Mouse (Mus musculus) neural tube, embryonic 11.5 days (tissue): Measurements from ENCODE around the gene Kifc1. TPM values are rescaled to one million over a fixed set of nuclear protein-coding genes. Genes with fewer than 3 reads are reported as not detected.

Experiments used
- ATAC-seq: fragments of 200-750 bp; cut with Nextera tagmentation; 2 replicates; pipeline ENCODE4 v1.8.0; 2017; ENCODE audit warnings: moderate number of reproducible peaks, mild to moderate bottlenecking, moderate TSS enrichment, moderate library complexity; ENCODE audit not compliant: insufficient read depth, low FRiP score, low TSS enrichment
- DNase-seq: peaks from one replicate; pipeline ENCODE4 v3.0.0-alpha.2; 2015; ENCODE audit warnings: low spot score
- H3K27ac ChIP-seq: fragments of 300-500 bp; sonication (generic); 2 replicates; pipeline ENCODE4 v1.5.1; 2014; ENCODE audit warnings: low read depth, mild to moderate bottlenecking, low read length
- H3K27me3 ChIP-seq: fragments of 300-500 bp; sonication (generic); 2 replicates; pipeline ENCODE4 v1.6.1; 2014; ENCODE audit warnings: mild to moderate bottlenecking, low read length, mixed read lengths; ENCODE audit not compliant: control insufficient read depth, insufficient read depth
- H3K36me3 ChIP-seq: fragments of 300-500 bp; sonication (generic); 2 replicates; pipeline ENCODE4 v1.6.1; 2014; ENCODE audit warnings: mild to moderate bottlenecking, low read length, moderate library complexity, mixed read lengths; ENCODE audit not compliant: control insufficient read depth, insufficient read depth
- H3K4me1 ChIP-seq: fragments of 300-500 bp; sonication (generic); 2 replicates; pipeline ENCODE4 v1.6.1; 2014; ENCODE audit warnings: low read length, mixed read lengths; ENCODE audit not compliant: control insufficient read depth, insufficient read depth
- H3K4me2 ChIP-seq: fragments of 300-500 bp; sonication (generic); 2 replicates; pipeline ENCODE4 v1.6.1; 2014; ENCODE audit warnings: low read depth, mild to moderate bottlenecking, moderate library complexity
- H3K4me3 ChIP-seq: fragments of 300-500 bp; sonication (generic); 2 replicates; pipeline ENCODE4 v1.5.1; 2014; ENCODE audit warnings: low read depth, low read length
- H3K9ac ChIP-seq: fragments of 300-500 bp; sonication (generic); 2 replicates; pipeline ENCODE4 v1.6.1; 2014; ENCODE audit warnings: mild to moderate bottlenecking, low read length
- H3K9me3 ChIP-seq: fragments of 300-500 bp; sonication (generic); 2 replicates; pipeline ENCODE4 v1.6.1; 2016; ENCODE audit warnings: low read length; ENCODE audit not compliant: control insufficient read depth
- WGBS: fragments of 180-500 bp; shearing (Covaris S2); extraction: QIAGEN DNeasy Blood & Tissue Kit; methylation state at CpG from one replicate; pipeline ENCODE4 v1.1.7; 2014; 5-methylcytosine and 5-hydroxymethylcytosine counted together
- polyA plus RNA-seq: library from polyadenylated mRNA; unstranded; fragments of >200 nt; fragmentation: Nextera tagmentation; extraction: Ambion mirVana; gene quantifications from 2 replicates; pipeline ENCODE4 v1.2.1, GENCODE M21; 2014

Gene Kifc1
- polyA plus RNA-seq, 1 experiment from 2014 or later: 11.0 TPM

DNA sequence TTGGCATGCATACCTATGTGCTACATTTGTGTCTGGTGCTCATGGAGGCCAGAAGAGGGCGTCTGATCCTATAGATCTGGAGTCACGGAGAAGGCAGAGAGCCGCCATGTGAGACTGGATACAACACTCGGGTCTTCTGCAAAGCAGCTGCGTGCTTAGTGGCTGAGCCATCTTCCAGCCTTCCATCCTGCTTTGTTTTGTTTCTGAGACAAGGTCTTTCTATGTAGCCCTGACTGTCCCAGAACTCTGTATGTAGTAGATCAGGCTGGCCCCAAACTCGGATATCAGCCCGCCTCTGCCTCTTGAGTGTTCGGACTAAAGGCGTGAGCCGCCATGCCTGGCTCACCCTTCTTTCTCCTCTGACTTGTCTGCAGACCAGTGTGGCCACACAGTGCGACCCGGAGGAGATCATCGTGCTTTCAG lies 24.5 kb upstream of the Kifc1 start:
- Histone ChIP-seq H3K4me1 (peaks cover 24% of the 10 kb centered on the region), H3K9me3 (no peaks in the 10 kb centered on the region), H3K4me2 (no peak overlapping the region; the same call in 1 of the 2 replicates), H3K36me3 (peaks cover 23% of the 10 kb centered on the region), H3K27ac (no peak overlapping the region), H3K4me3 (no peak overlapping the region; the same call in 1 of the 2 replicates), H3K27me3 (no peaks in the 10 kb centered on the region), H3K9ac (no peak overlapping the region)
- DNase-seq (no peak), ATAC-seq (no peak)
- 73% methylated on average over 13 of the region's 13 CpGs for WGBS

DNA sequence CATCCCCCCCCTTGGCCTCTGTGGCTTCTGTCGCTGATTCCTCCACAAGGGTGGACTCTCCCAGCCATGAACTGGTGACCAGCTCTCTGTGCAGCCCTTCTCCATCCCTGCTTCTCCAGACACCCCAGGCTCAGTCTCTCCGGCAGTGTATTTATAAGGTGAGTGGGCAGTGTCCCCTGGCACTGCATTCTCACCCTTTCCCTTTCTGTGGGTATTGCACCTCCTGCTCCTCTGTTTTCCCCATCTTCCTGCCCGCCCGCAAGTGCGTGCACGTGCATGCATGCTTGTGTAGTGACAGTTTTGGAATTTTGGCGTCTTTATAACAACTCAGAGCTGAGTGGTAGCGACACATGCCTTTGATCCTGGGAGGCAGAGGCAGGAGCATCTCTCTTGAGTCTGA lies 23.4 kb upstream of the Kifc1 start:
- Histone ChIP-seq H3K9me3 (no peaks in the 10 kb centered on the region), H3K36me3 (peaks cover 23% of the 10 kb centered on the region), H3K4me3 (no peak overlapping the region), H3K27ac (no peak overlapping the region), H3K27me3 (no peaks in the 10 kb centered on the region), H3K4me1 (peaks cover 17% of the 10 kb centered on the region), H3K9ac (no peak overlapping the region), H3K4me2 (no peak overlapping the region)
- ATAC-seq (no peak), DNase-seq (no peak)
- WGBS: 96% methylated on average over 8 of the region's 8 CpGs

DNA sequence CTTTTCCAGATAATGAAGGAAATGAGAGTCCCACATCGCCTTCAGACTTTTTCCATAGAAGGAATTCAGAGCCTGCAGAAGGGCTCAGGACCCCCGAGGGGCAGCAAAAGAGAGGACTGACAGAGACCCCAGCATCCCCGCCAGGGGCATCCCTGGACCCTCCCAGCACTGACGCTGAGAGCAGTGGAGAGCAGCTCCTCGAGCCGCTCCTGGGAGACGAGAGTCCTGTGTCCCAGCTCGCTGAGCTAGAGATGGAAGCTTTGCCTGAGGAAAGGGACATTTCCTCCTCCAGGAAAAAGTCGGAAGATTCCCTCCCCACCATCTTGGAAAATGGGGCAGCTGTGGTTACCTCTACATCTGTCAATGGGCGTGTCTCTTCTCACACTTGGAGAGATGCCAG lies 22.8 kb upstream of the Kifc1 start:
- Histone ChIP-seq H3K27ac (no peak overlapping the region), H3K4me3 (no peak overlapping the region), H3K9me3 (no peaks in the 10 kb centered on the region), H3K36me3 (peaks cover 23% of the 10 kb centered on the region), H3K27me3 (no peaks in the 10 kb centered on the region), H3K4me1 (peaks cover 14% of the 10 kb centered on the region), H3K9ac (no peak overlapping the region), H3K4me2 (no peak overlapping the region)
- WGBS: 94% methylated on average over 10 of the region's 10 CpGs
- no peak for DNase-seq
- ATAC-seq: no peak

DNA sequence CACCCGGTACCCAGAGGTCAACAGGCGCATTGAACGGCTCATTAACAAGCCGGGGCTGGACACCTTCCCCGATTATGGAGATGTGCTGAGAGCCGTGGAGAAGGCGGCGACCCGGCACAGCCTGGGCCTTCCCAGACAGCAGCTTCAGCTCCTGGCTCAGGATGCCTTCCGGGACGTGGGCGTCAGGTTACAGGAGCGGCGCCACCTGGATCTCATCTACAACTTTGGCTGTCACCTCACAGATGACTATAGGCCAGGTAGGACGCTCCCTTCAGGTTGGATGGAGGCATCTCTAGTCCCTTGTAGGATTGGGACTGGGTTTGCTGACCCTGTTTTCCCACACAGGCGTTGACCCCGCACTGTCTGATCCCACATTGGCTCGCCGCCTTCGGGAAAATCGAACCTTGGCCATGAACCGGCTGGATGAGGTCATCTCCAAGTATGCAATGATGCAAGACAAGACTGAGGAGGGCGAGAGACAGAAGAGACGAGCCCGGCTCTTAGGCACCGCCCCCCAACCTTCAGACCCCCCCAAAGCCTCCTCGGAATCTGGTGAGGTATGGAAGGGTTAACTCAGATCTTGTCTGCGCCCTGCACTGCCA lies 21.5 kb upstream of the Kifc1 start:
- WGBS: 93% methylated on average over 28 of the region's 28 CpGs
- H3K36me3 ChIP-seq: peaks cover 23% of the 10 kb centered on the region
- ATAC-seq (no peak), DNase-seq (no peak)
- H3K9me3 ChIP-seq: no peaks in the 10 kb centered on the region
- H3K27me3 ChIP-seq: no peaks in the 10 kb centered on the region
- H3K4me2 ChIP-seq: no peak overlapping the region
- H3K27ac ChIP-seq: no peak overlapping the region
- H3K4me1 ChIP-seq: peaks cover 19% of the 10 kb centered on the region
- no peak overlapping the region for H3K4me3 ChIP-seq
- no peak overlapping the region for H3K9ac ChIP-seq

DNA sequence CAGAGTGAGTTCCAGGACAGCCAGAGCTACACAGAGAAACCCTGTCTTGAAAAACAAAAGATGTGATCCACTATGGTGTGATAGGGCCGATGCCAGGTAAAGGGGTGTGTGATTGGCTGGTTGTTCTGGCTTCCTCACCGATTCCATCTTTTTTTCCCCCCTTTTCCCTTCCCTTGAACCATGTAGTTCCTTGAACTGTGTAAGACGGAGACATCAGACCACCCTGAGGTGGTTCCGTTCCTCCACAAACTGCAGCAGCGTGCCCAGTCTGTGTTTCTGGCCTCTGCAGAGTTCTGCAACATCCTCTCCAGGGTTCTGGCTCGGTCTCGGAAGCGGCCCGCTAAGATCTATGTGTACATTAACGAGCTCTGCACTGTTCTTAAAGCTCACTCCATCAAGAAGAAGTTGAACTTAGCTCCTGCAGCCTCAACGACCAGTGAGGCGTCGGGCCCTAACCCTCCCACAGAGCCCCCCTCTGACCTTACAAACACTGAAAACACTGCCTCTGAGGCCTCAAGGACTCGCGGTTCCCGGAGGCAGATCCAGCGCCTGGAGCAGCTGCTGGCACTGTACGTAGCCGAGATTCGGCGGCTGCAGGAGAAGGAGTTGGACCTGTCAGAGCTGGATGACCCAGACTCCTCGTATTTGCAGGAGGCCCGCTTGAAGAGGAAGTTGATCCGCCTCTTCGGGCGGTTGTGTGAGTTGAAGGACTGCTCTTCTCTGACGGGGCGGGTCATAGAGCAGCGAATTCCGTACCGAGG lies 20.8 kb upstream of the Kifc1 start:
- no peak overlapping the region for H3K27ac ChIP-seq
- H3K27me3 ChIP-seq: no peaks in the 10 kb centered on the region
- H3K9me3 ChIP-seq: no peaks in the 10 kb centered on the region
- ATAC-seq: no peak
- H3K4me3 ChIP-seq: no peak overlapping the region
- H3K4me2 ChIP-seq: no peak overlapping the region; the same call in 1 of the 2 replicates
- no peak overlapping the region for H3K9ac ChIP-seq
- peaks cover 15% of the 10 kb centered on the region for H3K4me1 ChIP-seq
- WGBS: 94% methylated on average over 31 of the region's 31 CpGs
- no peak for DNase-seq
- H3K36me3 ChIP-seq: peaks cover 23% of the 10 kb centered on the region

DNA sequence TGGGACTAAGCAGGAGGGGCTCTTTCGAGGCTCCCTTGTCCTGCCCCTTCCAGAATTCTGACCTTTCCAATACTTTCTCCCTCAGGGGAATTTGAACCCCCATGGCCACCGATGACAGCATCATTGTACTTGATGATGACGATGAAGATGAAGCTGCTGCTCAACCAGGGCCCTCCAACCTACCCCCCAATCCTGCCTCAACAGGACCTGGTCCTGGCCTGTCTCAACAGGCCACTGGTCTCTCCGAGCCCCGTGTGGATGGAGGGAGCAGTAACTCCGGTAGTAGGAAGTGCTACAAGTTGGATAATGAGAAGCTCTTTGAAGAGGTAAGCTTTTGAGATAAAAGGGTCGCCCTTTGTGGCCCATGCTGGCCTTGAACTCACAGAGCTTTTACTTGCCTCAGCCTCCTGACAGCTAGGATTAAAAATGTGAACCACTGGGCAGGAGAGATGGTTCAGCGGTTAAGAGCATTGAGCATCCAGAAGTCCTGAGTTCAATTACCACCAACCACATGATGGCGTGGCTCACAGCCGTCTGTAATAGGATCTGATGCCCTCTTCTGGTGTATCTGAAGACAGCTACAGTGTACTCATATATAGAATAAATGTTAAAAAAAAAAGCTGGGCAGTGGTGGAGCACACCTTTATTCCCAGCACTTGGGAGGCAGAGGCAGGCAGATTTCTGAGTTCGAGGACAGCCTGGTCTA lies 20.0 kb upstream of the Kifc1 start:
- 56% methylated on average over 11 of the region's 11 CpGs for WGBS
- no peak overlapping the region for H3K27ac ChIP-seq
- peaks cover 15% of the 10 kb centered on the region for H3K4me1 ChIP-seq
- peak overlapping the region; percentile 85 for H3K4me3 ChIP-seq
- no peak for DNase-seq
- peaks cover 23% of the 10 kb centered on the region for H3K36me3 ChIP-seq
- H3K9ac ChIP-seq: peak overlapping the region; percentile 77
- H3K4me2 ChIP-seq: peak overlapping the region; percentile 68
- no peak for ATAC-seq
- H3K9me3 ChIP-seq: no peaks in the 10 kb centered on the region
- no peaks in the 10 kb centered on the region for H3K27me3 ChIP-seq

DNA sequence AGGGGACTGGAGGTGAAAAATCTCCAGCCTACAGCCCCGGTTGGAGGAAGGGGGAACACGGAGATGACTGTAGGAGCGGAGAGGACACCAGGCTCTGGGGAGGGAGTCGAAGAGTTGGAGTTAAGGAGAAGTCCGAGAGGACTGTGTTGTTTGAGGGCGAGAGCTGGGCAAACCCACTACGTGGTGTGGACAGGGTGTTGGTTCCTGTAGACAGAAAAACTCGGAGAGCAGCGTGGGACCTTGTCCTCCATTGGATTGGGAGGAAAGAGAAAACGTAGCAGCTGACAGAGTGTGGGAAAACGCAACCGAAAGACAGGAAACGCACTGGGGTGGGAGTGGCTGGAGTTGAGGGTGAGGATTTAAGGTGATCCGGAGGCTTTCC lies 19.4 kb upstream of the Kifc1 start:
- under 1% methylated on average over 14 of the region's 14 CpGs for WGBS
- DNase-seq (no peak), ATAC-seq (no peak)
- Histone ChIP-seq H3K9ac (peak overlapping the region; percentile 77), H3K4me2 (peak overlapping the region; percentile 68), H3K27me3 (no peaks in the 10 kb centered on the region), H3K4me1 (peaks cover 15% of the 10 kb centered on the region), H3K27ac (peak overlapping the region; percentile 79), H3K4me3 (peak overlapping the region; percentile 85), H3K9me3 (no peaks in the 10 kb centered on the region), H3K36me3 (peaks cover 23% of the 10 kb centered on the region)

DNA sequence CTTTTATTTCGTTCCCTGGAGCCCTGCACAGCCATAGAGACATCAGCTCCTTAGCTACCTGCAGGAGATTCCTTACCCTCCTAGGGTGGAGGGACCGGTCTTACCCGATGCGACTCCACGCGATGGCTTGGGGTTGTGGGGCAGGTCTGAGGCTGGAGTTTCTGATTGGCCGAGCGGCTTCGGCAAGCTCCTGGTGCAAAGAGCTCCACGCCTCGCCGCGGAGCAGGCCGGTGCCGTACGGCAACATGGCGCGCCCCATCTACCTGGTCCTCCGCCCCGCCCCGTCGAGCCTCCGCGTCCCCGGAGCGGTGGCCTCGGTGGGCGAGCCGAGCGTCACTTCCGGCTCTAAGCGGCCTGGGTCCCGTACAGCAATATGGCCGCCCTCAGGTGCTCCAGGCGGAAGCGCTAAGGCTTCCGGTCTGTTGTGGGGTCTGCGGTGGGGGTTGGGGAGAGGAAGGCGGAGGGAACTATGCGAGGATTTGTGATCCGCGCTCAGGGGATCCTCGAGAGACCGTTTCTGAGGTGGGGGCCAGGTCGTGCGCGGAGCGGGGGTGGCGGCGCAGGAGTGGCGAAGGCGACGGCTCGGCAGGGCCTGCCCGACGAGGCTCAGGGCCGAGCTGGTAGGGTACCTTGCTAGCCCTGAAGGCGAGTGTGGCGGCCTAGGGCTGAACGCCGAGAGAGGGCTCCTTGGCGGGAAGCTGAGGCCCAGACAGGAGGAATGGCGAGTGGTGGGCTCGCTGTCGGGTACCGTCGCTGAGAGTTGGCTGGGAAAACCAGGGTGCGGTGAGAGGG lies 18.8 kb upstream of the Kifc1 start, which contains the start of gene Daxx:
Daxx (plus strand) TSS at position 338 of the 792 bp plus-strand sequence.
- Histone ChIP-seq H3K9me3 (no peaks in the 10 kb centered on the region), H3K36me3 (peaks cover 23% of the 10 kb centered on the region), H3K4me2 (peak within 1 kb of the TSS; percentile 68), H3K4me3 (peak within 1 kb of the TSS; percentile 85), H3K27ac (peak within 1 kb of the TSS; percentile 85), H3K9ac (peak within 1 kb of the TSS; percentile 77), H3K27me3 (no peaks in the 10 kb centered on the region), H3K4me1 (peaks cover 15% of the 10 kb centered on the region)
- ATAC-seq (peak; percentile 95), DNase-seq (peak; percentile 99)
- under 1% methylated on average over 68 of the region's 68 CpGs for WGBS
